Mouse (Mus musculus) T-cell, adult 2 months (primary cell): Measurements from ENCODE around the gene Ercc6l2.

Experiments
- DNase-seq: peaks from one replicate; pipeline ENCODE4 v3.0.0; 2022; ENCODE audit warnings: low spot score

Ercc6l2 gene

GRCm38 (mm10) chr13:63930525-63930924 lies 115.5 kb downstream of the Ercc6l2 start:
- DNase-seq, result no peak

GRCm38 (mm10) chr13:63936369-63936768 lies 121.3 kb downstream of the Ercc6l2 start:
- no peak for DNase-seq

GRCm38 (mm10) chr13:63940257-63940656 lies 125.2 kb downstream of the Ercc6l2 start:
- DNase-seq, result no peak

GRCm38 (mm10) chr13:63941170-63941569 lies 126.1 kb downstream of the Ercc6l2 start:
- DNase-seq, result no peak

- DNase-seq, result no peak
Observed at GRCm38 (mm10) chr13:63943605-63944004, 128.6 kb downstream of the Ercc6l2 start.

GRCm38 (mm10) chr13:63944344-63945021 lies 129.4 kb downstream of the Ercc6l2 start:
- no peak for DNase-seq
